Mouse (Mus musculus): ENCODE measurements around the gene Ldb2.

DNA sequence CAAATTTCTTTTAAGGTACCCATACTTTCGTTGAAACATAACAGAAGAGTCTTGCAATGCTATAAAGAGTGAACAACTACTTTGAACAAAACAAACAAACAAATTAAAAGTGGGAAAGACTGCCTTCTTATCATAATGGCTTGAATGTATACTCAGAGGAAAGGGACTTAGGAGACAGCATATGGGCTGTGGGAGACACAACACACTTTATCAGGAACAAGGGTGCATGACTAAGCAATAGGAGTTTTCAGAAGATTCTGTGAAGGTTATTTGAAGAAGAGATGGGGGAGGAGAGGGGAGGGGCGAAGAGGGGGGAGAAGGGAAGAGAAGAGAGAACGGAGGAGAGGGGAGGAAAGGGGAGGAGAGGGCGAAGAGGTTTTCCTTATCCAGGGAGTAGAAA, 334.2 kb downstream of the Ldb2 start:
- TF ChIP-seq GATA1 (IDR thresholded peaks at IDR 0.05; ENCODE audit: borderline replicate concordance, low read length) (no peak), CTCF (IDR thresholded peaks at IDR 0.05; ENCODE audit: low read depth, low read length) (no peak), POLR2AphosphoS5 (IDR thresholded peaks at IDR 0.05; ENCODE audit: insufficient replicate concordance, low read depth, low read length) (no peak), GATA2 (IDR thresholded peaks at IDR 0.05; ENCODE audit: borderline replicate concordance, low read depth, low read length) (no peak)

Data from G1E (cell line).